Mouse (Mus musculus) left cerebral cortex, postnatal 10 days (tissue): ENCODE measurements at regions not wholly inside any gene's neighbourhood (a gene's known extent, or its start where the extent isn't known, plus 50 kb on each side); places are given as distances from the start of the nearest gene placed in this dataset.
A peak's percentile ranks its signal among the peaks of the same experiment; 100 is the strongest.

Source experiments
- DNase-seq, 2 experiments: peaks; one replicate each; pipeline ENCODE4 v3.0.0; 2021 to 2022; ENCODE audit warnings: low spot score in 2 of 2, mixed read lengths in 1 of 2; ENCODE audit errors: extremely low spot score in 1 of 2
- intact Hi-C: fragments of 180-260 bp; cut with DNase I; formaldehyde crosslinking; loops from one replicate; pipeline ENCODE4 v1.15.1; 2025

DNA sequence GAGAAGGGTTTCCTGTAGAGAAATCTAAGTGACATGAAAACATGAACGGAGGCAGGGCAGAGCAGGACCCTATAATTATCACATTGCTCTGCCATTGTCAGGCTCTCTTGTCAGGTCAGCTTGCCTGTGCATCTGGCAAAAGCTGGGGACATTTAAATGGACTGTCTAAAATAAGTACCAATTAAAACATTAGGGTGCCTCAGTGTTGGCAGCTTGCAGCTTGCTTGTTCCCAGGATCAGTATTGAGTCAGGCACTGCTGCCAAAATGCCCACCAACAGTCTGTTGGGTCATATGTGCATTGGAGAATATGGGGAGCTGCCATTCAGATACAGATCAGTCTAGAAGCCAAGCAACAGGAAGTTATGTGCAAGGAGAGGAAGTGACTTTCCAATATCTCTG lies 349.5 kb upstream of the B3gat1 start:
- DNase-seq = peak in 1 of 2 experiments; percentile 42
- intact Hi-C loops = no loop called here

DNA sequence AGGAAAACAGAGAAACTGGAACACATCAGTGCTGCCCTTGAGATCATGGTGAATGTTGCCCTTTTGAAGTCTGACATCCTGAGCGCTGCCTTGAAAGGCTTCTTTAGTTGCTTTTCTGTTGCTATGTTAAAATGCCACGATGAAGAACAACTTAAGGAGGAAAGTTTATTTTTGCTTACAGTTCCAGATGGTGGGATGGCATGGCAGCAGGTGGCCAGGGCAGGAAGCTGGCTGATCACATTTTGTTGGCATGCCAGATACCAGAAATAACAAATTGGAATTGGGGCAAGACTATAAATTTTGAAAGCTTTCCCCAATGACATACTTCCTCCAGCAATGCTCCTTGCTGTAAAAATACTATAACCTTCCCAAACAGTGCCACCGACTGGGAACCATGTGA lies 334.9 kb upstream of the B3gat1 start:
- DNase-seq = peak in 1 of 2 experiments; percentile 29
- intact Hi-C loops = no loop called here

DNA sequence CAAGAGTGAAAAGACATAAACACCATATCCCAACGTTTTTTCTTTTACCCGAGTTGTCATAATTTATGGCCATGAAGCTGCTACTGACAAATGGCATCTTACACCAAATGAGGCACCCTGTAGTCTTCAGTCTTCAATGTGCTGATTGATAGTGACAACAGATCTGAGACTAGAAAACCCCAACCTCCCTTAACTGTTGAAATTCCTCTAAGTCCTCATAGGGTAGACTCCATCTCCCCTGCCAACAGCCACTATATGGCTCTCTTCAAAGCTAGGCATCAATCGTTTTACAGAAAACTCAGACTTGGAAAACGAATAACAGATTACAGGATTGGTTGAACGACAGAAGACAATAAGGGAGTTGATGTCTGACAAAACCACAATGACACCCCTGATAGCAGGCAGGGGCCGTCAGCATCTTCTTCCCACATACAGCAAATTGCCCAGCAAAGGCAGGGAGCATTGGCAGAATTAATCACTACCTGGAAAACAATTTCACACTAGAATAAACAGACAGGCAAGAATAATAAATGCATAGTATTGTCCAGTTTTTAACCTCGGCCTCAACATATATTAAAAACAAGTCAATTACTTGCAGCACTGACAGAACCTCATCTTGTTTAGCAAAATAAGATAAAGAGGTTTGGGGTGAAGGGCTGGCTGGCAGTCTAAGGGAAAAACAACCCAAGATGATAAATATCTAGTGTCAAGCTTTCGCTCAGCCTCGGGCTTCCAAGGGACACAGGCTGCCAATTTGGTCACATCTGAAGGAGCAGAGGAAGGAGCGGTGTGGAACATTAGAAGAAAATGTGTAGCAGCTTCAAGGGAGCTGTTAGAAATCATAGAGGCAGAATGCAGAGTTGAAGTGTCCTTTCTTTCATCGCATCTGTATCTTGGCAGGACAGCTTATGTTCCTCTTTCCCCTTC lies 310.4 kb upstream of the B3gat1 start:
- intact Hi-C loops = no loop called here
- DNase-seq = no peak

DNA sequence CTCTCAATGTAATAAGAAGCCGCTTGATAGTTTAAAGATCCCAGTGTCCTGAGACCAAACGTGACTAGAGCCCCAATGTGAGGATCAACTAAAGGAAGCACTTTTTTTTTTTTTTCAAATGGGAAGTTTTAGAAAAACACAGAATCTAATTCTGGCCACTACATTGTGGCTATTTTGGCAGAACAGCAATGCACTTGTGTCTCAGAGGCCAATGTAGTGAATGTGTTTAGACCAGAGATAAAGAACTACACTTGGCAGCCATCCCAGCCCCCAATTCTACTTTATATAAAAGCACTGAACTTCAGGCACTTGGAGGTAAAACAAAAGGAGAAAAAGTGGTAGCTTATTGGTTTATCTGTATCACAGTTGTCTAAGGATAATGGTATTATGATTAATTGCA lies 298.0 kb upstream of the B3gat1 start:
- intact Hi-C loops = no loop called here

DNA sequence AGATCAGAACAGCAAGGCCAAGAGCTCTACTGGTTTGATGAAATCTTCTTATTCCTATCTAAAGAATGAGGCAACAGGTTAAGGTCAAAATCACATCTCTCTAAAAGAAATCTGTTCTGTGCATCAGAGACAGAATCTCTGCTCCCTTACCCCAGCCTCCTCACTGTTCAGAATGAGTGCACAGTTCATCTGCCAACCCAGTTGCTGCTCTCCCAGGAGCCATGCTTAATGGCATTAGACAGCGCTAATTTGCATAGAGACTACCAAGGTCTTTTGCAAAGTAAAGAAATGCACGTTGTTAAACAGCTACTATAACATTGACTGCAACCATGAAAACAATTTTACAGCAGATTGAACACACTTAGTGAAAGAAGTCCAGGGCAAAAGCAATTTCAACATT lies 296.3 kb upstream of the B3gat1 start:
- intact Hi-C loops = no loop called here
- no peak for DNase-seq

More for the DNA sequence above, 298.0 kb upstream of the B3gat1 start:
- DNase-seq = peak in 1 of 2 experiments; percentile 31

DNA sequence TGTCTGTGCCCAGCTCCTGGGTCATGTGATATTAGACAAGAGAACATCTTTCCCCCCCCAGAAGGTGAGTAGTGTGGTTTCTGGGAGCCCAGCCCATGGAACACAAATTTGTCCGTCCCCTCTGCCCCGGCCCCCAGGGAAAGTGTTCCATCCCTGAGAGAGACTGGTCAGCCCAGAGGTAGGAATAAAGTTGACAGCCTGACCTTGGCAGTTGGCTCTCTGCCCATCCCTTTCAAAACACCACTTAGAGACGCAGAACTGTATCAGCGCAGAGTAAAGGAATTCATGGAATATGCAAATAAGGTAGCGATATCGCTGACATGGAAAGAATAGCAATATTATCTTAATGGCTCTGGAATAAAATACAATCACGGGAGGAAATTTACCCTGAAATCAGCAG lies 279.6 kb upstream of the B3gat1 start:
- no peak for DNase-seq
- intact Hi-C loops = no loop called here

DNA sequence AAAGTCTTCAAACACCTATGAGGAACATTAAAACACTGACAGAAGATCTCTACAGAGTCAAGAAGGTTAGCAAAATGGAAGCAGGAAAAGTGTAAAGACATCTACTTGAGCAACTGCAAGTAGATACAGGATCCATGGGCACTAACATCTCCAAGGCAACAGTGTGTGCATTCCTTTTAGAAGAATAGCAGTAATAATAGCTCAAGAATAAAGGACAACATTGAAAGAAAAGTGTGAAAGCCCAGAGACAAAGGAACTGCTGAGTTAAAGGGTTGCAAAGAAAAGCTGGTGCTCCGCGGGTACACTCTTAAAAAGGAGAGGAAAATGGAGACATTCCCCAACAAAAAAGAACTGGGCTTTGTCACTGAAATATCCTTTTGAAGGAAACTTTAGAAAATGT lies 272.4 kb upstream of the B3gat1 start:
- intact Hi-C loops = no loop called here
- no peak for DNase-seq

DNA sequence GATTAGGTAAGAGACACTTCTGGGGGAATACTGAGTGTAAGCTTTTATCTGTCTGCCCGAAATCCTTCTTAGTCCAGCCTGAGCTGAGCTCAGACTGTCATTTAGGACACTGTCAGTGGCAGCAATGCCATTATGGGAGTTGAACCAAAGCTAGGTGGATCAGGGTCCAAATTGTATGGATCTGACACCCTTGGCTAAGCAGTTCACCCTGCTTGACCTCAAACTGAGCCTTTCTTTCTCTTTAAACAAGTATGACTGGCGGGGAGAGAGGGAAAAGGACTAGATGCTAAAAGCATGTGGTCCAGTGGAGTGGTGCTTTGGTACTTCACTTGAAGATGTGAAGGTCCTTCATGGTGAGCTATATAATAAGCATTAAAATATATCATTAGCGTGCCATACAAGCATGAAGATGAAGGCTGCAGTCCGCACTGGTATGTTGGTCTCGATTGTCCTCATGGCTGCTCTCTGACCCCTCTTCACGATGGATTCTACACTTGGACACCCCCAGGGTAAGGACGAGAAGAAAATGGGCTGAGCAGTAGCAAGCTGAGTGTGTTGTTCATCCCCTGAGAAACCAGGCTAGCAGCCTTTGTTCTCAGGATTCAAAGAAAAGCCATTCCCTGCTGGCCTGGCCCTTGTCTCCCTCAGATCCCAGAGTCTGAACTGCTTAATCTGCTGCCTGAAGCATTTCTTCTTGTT lies 262.7 kb upstream of the B3gat1 start:
- no peak for DNase-seq
- intact Hi-C loops = no loop called here

DNA sequence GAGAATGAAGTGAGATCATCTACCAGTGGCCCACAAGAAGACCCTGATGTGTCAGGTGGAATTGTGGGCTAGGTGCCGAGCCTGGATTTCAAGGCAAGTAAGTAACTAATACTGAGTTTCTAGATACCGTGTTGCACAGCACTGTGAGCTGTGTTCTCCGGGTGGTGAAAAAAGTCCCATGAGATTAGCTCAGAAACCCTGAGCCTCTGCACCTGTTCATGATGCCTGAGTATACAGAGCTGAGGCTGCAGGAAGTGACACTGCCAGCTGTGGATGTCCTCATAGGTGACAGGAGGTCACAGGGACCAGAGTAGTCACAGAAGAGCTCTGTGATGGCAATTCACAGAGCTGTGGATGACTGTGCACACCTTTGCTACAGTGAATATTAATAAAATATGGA lies 257.2 kb upstream of the B3gat1 start:
- intact Hi-C loops = no loop called here
- DNase-seq = no peak

DNA sequence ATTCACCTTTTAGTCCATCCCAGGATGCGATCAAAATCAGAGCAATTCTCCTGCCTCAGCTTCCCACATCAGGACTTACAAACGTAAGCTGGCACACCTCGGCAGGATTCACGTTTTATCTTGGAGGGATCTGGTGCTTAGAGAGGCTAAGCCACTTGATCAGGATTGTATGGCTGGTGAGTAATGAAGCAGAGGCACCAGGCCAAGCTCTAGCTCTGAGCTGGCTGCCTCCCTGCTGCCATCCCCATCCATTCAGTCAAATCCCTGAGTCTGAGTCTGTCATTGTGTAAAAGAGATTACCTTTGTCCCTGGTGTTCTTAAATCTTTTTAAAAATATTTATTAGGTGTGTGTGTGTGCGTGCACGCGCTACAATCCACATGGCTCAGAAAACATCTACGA lies 252.6 kb upstream of the B3gat1 start:
- DNase-seq = no peak
- intact Hi-C loops = no loop called here

DNA sequence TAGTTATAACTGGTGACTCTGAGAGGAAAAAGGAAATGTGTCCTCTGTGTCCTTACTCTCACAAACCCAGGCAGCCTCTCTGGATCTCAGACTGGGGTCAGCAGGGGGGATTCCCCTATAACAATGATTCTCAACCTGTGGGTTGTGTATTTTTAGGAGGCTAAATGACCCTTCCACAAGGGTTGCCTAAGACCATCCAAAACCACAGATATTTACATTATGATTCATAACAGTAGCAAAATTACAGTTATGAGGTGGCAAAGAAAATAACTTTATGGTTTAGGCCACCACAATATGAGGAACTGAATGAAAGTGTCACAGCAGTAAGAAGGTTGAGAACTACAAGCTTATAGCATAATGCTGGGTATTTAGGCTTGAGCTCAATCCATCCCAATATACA lies 251.6 kb upstream of the B3gat1 start:
- no peak for DNase-seq
- intact Hi-C loops = no loop called here

DNA sequence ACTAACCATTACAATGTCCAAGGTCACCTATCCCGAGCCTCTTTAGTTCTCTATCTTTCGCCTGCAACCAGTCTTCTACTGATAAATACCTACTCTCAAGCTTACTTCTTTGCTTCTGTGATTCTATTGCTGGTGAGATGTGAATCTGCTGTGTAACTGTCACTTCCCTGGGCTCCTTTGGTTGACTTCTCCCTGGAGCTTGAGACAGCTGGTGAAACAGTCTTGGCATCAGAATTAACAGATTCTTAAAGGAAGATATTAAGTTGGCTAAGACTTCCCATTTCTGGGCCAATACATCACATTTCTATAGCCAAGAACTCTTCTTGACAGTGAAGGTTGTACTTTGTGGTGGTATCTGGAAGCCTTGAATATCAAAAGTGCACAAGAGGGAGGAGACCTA lies 239.8 kb upstream of the B3gat1 start:
- peak in 1 of 2 experiments; percentile 8 for DNase-seq

DNA sequence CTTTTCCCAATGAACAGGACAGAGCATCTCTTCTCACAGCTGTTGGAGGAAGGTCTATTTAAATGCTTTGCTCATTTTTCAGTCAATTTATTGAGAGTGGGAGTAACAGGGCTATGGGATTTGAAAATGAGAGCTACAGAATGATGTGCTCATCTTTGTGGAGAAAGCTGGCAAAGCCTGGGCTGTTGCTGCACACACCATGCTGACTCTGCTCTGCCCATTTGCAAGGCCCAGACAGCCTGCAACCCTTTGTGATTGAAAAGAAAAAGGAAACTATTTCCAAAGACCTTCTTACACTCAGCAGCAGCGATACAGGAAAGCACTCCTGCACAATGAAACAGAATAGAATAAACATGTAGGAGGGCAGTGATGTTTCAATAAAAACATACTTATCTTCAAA lies 231.5 kb upstream of the B3gat1 start:
- no peak for DNase-seq
- intact Hi-C loops = no loop called here

More for the DNA sequence above, 239.8 kb upstream of the B3gat1 start:
- intact Hi-C loops = no loop called here

DNA sequence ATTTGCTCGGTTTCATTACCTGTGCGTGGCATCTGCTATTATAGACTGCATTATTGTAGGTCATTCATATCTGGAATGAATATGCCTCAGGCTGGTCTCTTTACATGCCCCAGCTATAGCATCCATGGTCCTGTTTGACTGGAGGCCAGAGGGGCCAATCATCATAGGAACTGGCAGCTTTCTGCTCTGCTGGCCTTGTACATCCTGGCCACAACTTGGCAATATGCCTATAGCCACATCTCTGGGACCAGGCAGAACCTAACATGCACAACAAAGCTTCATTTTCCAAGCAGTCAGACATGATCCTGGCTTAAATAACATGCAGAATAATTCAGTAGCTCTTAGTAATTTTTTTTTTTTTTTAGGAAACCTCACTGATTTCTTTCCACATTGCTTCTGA lies 227.6 kb upstream of the B3gat1 start:
- intact Hi-C loops = no loop called here
- DNase-seq = no peak

DNA sequence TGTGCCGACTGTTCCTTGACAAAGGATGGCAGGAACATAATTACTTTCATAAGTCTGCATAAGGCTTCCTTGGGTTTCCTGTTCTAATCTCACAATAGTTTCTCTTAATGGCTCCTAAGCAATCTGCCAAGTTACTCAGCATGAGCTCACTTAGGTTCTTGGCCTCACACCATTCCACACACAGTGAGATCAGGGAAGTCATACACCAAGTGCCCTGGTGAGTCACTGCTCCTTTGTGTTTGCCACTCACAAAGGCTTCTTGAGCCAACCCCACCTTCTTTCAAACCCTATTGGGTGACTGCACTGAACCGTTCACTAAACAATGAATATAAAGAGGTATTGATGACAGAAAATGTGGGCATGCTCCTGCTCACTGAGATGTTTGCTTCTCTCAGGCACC lies 214.9 kb upstream of the B3gat1 start:
- intact Hi-C loops = no loop called here

DNA sequence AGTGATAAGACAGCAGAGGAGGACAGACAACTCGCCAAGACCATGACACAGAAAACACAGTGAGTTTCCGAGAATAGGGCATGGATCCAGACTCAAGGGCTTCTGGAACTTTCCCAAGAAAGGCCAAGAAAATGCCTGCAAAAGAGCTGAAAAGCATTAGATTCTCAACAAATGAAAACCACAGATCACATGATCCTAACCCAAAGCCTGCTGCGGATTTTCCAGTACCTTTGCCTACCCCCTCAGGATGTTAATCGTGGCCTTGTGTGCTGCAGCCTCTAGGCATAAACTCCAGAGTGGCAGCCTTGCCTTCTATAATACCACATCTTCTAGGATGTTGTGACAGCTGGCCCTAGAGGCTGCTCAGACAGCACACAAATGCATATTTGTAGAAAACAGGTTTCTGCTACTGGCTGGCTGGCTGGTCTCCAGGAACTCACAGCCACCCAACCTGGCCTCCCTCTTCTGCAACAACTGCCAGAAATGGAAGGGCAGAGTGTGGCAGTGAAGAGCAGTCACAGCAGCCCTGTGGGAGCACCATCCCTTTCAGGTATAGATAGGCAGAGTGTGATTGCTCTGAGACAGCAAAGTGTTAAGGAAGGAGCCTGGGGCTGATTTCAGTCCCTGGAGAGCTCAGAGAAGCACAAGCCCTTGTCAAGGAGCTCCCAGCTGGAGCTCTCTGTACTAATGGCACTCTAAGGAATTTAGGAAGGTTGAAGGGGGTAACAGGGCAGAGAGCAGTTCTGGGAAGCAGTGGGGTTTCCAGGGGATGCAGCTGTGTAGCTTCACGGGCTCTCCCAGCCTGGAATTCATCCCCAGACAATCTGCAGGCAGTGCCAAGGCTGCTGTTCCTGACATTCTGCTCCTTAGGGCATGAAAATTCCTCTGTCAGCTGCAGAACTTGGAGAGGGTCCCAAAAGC lies 213.7 kb upstream of the B3gat1 start:
- DNase-seq = peak in 1 of 2 experiments; percentile 37
- intact Hi-C loops = no loop called here

More for the DNA sequence above, 214.9 kb upstream of the B3gat1 start:
- DNase-seq = no peak

DNA sequence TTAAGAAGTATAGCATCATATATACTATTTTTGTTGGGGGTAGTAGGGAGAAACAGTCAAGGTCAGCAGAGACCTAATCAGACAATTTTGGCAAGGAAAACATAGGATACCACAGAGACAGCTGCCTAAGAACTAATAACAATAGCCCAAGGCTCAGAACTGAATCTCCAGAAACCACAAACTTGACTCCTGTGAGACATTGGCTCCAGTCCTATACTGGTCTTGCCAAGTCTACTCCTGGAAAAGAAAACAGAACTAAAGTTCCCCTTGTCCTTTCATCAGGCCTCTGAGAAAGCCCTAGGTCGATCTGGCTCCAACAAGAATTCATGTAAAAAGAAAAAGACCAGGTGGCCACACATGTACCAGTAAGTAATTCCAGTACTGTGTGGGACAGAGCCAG lies 209.4 kb upstream of the B3gat1 start:
- intact Hi-C loops = no loop called here
- DNase-seq = no peak

DNA sequence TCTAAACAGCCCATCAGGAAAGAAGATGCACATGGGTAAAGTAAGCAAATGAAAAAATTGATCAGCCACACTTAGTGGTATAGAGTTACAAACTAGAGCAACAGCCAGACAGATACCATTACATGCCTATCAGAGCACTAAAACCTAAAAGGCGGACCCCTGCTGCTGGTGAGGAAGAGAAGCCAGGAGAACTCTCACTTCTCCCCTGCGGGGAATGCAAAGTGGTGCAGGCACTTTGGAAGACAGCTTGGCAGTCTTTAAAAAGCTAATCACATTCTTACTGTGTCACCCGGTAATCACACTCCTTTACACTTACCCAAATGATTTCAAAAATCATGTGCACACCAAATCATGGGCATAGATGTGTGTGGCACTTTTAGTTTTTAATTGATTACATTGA lies 204.8 kb upstream of the B3gat1 start:
- DNase-seq = no peak
- intact Hi-C loops = no loop called here

DNA sequence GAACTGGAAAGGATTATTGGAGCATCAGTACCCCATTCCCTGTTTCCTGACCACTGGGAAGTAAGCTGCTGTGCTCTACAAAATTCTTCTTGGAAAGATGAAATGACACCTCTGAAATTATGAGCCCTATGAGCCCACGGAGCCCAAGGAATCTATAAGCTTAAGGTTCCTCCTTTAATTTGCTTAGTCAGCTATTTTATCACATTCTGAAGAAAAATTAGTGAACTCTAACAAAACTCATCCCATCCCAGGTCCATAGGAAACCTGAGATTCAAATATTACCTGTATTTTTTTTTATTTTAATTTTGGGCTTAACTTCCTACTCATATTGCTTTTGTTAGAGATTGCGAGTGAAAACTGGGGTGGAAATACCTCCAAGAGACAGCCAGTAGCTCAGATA lies 194.5 kb upstream of the B3gat1 start:
- no peak for DNase-seq
- intact Hi-C loops = no loop called here
